Mouse (Mus musculus): ENCODE results near the gene Gabrg1.

GRCm38 (mm10) chr5:70704361-70704760 lies 138.1 kb downstream of the Gabrg1 start:
- no peak for TF ChIP-seq CTCF (IDR thresholded peaks at IDR 0.05; ENCODE audit: borderline replicate concordance, insufficient read depth, low read length)
- no peak for TF ChIP-seq POLR2A (IDR thresholded peaks at IDR 0.05; ENCODE audit: low read depth, low read length)
